Mouse (Mus musculus): ENCODE data around the gene Ric8b.

The Ric8b gene

DNA sequence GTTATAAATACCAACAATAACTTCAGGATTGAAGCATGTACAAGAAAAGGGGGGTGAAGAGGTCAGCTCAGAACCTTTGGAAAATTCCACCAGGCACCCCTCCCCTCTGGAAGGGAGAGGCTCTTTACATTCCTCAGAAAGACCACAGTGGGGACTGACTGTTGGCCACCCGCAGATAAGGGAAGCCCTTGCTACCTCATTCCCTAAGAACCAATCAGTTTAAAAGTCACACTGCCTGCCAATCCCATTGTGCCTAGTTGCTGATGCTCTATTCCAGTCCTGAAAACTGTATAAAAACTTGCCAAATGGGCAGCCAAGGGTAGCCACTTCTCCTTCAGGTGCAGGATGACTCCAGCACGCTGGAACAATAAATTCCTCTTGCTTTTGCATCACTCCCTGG is 137.5 kb downstream of the Ric8b start:
- DNase-seq (ENCODE audit: low spot score in 2 of 2): no peak

Data from spleen, postnatal 14 days (tissue).